In genomic region chr6:110709763-110710162, GRCm38 (mm10) we compare ENCODE assay signal across 12 mouse cellular contexts.
DNase-seq lines count a peak whose midpoint lies in the region; ATAC-seq and TF ChIP-seq lines count a peak whose summit lies in the region.
"Had no signal": no experiment of that assay in that cellular context is flagged by ENCODE, and none has a peak within 500 bp of the region (broad histone marks: within the 10 kb centered on the region; RNA-seq: fewer than 3 reads in every experiment).

No protein-coding gene starts in this region.

- TF ChIP-seq CTCF in forebrain, postnatal 0 days (IDR thresholded peaks at IDR 0.05; ENCODE audit: low read depth) = no peak
- TF ChIP-seq CTCF in hindbrain, postnatal 0 days (IDR thresholded peaks at IDR 0.05; ENCODE audit: low read depth) = no peak

- H3K9me3 ChIP-seq in forebrain, postnatal 0 days (ENCODE audit: low read length) = no peaks in the 10 kb centered on the region
- H3K9me3 ChIP-seq in hindbrain, postnatal 0 days (ENCODE audit: low read length) = no peaks in the 10 kb centered on the region
- H3K9me3 ChIP-seq: liver, embryonic 12.5 days; megakaryocyte, embryonic 14.5 days; neural tube, embryonic 15.5 days had no signal

- H3K4me3 ChIP-seq in forebrain, postnatal 0 days (ENCODE audit: low read depth, low read length) = no peak overlapping the region
- H3K4me3 ChIP-seq in hindbrain, postnatal 0 days (ENCODE audit: low read length) = no peak overlapping the region
- H3K4me3 ChIP-seq: heart, adult 2 months; liver, embryonic 12.5 days; megakaryocyte, embryonic 14.5 days; neural tube, embryonic 15.5 days had no signal

- intact Hi-C loops in left cerebral cortex, postnatal 14 days (cut with DNase I) = no loop called here

- WGBS in forebrain, postnatal 0 days = 38% methylated on average over 5 of the region's 5 CpGs
- 72% methylated on average over 5 of the region's 5 CpGs for WGBS in hindbrain, postnatal 0 days

- no peak overlapping the region for H3K9ac ChIP-seq in forebrain, postnatal 0 days
- no peak overlapping the region for H3K9ac ChIP-seq in hindbrain, postnatal 0 days (replicated peaks; ENCODE audit: low read length)
- H3K9ac ChIP-seq: liver, embryonic 12.5 days; neural tube, embryonic 15.5 days had no signal

- peak; percentile 53 for DNase-seq in right cerebral cortex, adult 18-20 months
- no peak for DNase-seq in right cerebral cortex, postnatal 4 days
- DNase-seq in forebrain, postnatal 0 days = peak; percentile 40
- DNase-seq in left cerebral cortex, postnatal 14 days (ENCODE audit: low spot score in 2 of 2) = peak; percentile 14 to 18
- no peak for DNase-seq in kidney, postnatal 25 days
- no peak for DNase-seq in thymus, postnatal 25 days
- no peak for DNase-seq in hindbrain, postnatal 0 days (ENCODE audit: low spot score)
- DNase-seq: cerebellum, postnatal 10 days; heart, adult 2 months had no signal

- no peak overlapping the region for H3K27ac ChIP-seq in forebrain, postnatal 0 days (ENCODE audit: low read depth, low read length)
- no peak overlapping the region for H3K27ac ChIP-seq in hindbrain, postnatal 0 days
- H3K27ac ChIP-seq: heart, adult 2 months; liver, embryonic 12.5 days; neural tube, embryonic 15.5 days had no signal

- no peaks in the 10 kb centered on the region for H3K36me3 ChIP-seq in forebrain, postnatal 0 days (ENCODE audit: insufficient read depth)
- no peaks in the 10 kb centered on the region for H3K36me3 ChIP-seq in hindbrain, postnatal 0 days (ENCODE audit: insufficient read depth, low read length)
- H3K36me3 ChIP-seq: liver, embryonic 12.5 days; neural tube, embryonic 15.5 days had no signal

- no peaks in the 10 kb centered on the region for H3K27me3 ChIP-seq in forebrain, postnatal 0 days (ENCODE audit: insufficient read depth, low read length)
- H3K27me3 ChIP-seq in hindbrain, postnatal 0 days (ENCODE audit: insufficient read depth, low read length) = no peaks in the 10 kb centered on the region
- H3K27me3 ChIP-seq: liver, embryonic 12.5 days; megakaryocyte, embryonic 14.5 days; neural tube, embryonic 15.5 days had no signal

- no peaks in the 10 kb centered on the region for H3K4me1 ChIP-seq in forebrain, postnatal 0 days (ENCODE audit: insufficient read depth)
- H3K4me1 ChIP-seq in hindbrain, postnatal 0 days (ENCODE audit: insufficient read depth, low read length) = no peaks in the 10 kb centered on the region
- H3K4me1 ChIP-seq: liver, embryonic 12.5 days; megakaryocyte, embryonic 14.5 days; neural tube, embryonic 15.5 days had no signal

- ATAC-seq in forebrain, postnatal 0 days = peak; percentile 43; the same call in 1 of the 2 replicates
- no peak for ATAC-seq in hindbrain, postnatal 0 days
- ATAC-seq: liver, embryonic 12.5 days had no signal

- H3K4me2 ChIP-seq in forebrain, postnatal 0 days (ENCODE audit: low read depth) = no peak overlapping the region
- H3K4me2 ChIP-seq in hindbrain, postnatal 0 days (ENCODE audit: low read depth, low read length) = no peak overlapping the region
- H3K4me2 ChIP-seq: liver, embryonic 12.5 days; neural tube, embryonic 15.5 days had no signal

Comparison
In these comparisons a context has a peak if more than half of its experiments do, and no peak if none do; other contexts are left out.
1. DNase-seq: peak in right cerebral cortex, adult 18-20 months (single experiment), forebrain, postnatal 0 days (single experiment) and left cerebral cortex, postnatal 14 days (2 of 2); none in right cerebral cortex, postnatal 4 days (single experiment), kidney, postnatal 25 days (0 of 2), thymus, postnatal 25 days (single experiment) and hindbrain, postnatal 0 days (single experiment).